Mouse (Mus musculus) hematopoietic stem cell, adult 5-6 weeks (primary cell): ENCODE data around the gene Batf3. TPM values are rescaled to one million over a fixed set of nuclear protein-coding genes. Genes with fewer than 3 reads are reported as not detected.

ENCODE experiments used
- ATAC-seq, 2 experiments: fragments of 125-278 bp in 1 of 2; replicated peaks in 1 of 2; 2 replicates each; pipeline ENCODE4 v1.8.0; 2016 to 2017; ENCODE audit warnings: inconsistent platforms in 2 of 2, mild to moderate bottlenecking in 2 of 2, moderate number of reproducible peaks in 2 of 2, low read depth in 1 of 2, moderate TSS enrichment in 1 of 2; ENCODE audit not compliant: low FRiP score in 2 of 2, poor library complexity in 2 of 2, severe bottlenecking in 2 of 2, insufficient read depth in 1 of 2, low TSS enrichment in 1 of 2
- total RNA-seq: library from RNA; stranded (forward); fragments of 172-1452, 232-1000 nt; gene quantifications from 2 replicates; pipeline ENCODE4 v1.2.3, GENCODE M21; 2017

The Batf3 gene
- 1.1 TPM in 1 of 2 replicates, not detected in the other for total RNA-seq

- peak; percentile 43 to 48; a peak in 2 of 4 replicates for ATAC-seq
Observed at GRCm38 (mm10) chr1:191097802-191098747, at the start of gene Batf3. Batf3 (plus strand) TSS chr1:191097847.

- ATAC-seq: no peak
Observed at GRCm38 (mm10) chr1:191053555-191053954, 44.1 kb upstream of the Batf3 start.

GRCm38 (mm10) chr1:191054870-191055532 lies 42.6 kb upstream of the Batf3 start:
- peak in 1 of 2 experiments; percentile 71; a peak in 1 of 4 replicates for ATAC-seq

- ATAC-seq: peak in 1 of 2 experiments; percentile 42; a peak in 1 of 4 replicates
Observed at GRCm38 (mm10) chr1:191055533-191055873, 42.1 kb upstream of the Batf3 start.

GRCm38 (mm10) chr1:191057461-191057860 lies 40.2 kb upstream of the Batf3 start:
- no peak for ATAC-seq

- peak; percentile 18 to 40; a peak in 3 of 4 replicates for ATAC-seq
Observed at GRCm38 (mm10) chr1:191062241-191062780, 35.3 kb upstream of the Batf3 start.

GRCm38 (mm10) chr1:191062781-191063485 lies 34.7 kb upstream of the Batf3 start, which contains the start of the genes Tatdn3 and Nsl1:
Tatdn3 (minus strand) TSS chr1:191062932.
Nsl1 (plus strand) TSS chr1:191063012.
- ATAC-seq: peak; percentile 97 to 98

GRCm38 (mm10) chr1:191063700-191064099 lies 33.9 kb upstream of the Batf3 start:
- ATAC-seq: no peak

GRCm38 (mm10) chr1:191064535-191064934 lies 33.1 kb upstream of the Batf3 start:
- no peak for ATAC-seq

GRCm38 (mm10) chr1:191065188-191065587 lies 32.5 kb upstream of the Batf3 start:
- ATAC-seq: no peak

GRCm38 (mm10) chr1:191068377-191068776 lies 29.3 kb upstream of the Batf3 start:
- no peak for ATAC-seq

- no peak for ATAC-seq
Observed at GRCm38 (mm10) chr1:191070259-191070658, 27.4 kb upstream of the Batf3 start.

- ATAC-seq: no peak
Observed at GRCm38 (mm10) chr1:191071613-191072012, 26.0 kb upstream of the Batf3 start.

GRCm38 (mm10) chr1:191072329-191072913 lies 25.2 kb upstream of the Batf3 start:
- no peak for ATAC-seq

GRCm38 (mm10) chr1:191073001-191073400 lies 24.6 kb upstream of the Batf3 start:
- peak; percentile 55 to 64; a peak in 3 of 4 replicates for ATAC-seq

GRCm38 (mm10) chr1:191073486-191073885 lies 24.2 kb upstream of the Batf3 start:
- no peak for ATAC-seq
